ENCODE assay signal across 16 mouse cellular contexts in genomic region chr8:78814743-78815142, GRCm38 (mm10).
"Had no signal": no experiment of that assay in that cellular context is flagged by ENCODE, and none has a peak within 500 bp of the region (broad histone marks: within the 10 kb centered on the region; RNA-seq: fewer than 3 reads in every experiment).

No protein-coding gene starts in this region.

- DNase-seq: retina, postnatal 1 day; right cerebral cortex, adult 18-20 months; right cerebral cortex, postnatal 14 days; right cerebral cortex, postnatal 25 days; right cerebral cortex, postnatal 4 days; spleen, adult 18-20 months; thymus, adult 18-20 months; thymus, postnatal 14 days; thymus, postnatal 25 days; thymus, postnatal 36 days; thymus, postnatal 4 days had no signal

- H3K4me2 ChIP-seq: neural tube, embryonic 12.5 days; neural tube, embryonic 13.5 days; neural tube, embryonic 15.5 days; stomach, embryonic 15.5 days had no signal

- H3K9me3 ChIP-seq: neural tube, embryonic 12.5 days; neural tube, embryonic 13.5 days; neural tube, embryonic 15.5 days; stomach, embryonic 15.5 days had no signal

- H3K9ac ChIP-seq: neural tube, embryonic 12.5 days; neural tube, embryonic 13.5 days; neural tube, embryonic 15.5 days; stomach, embryonic 15.5 days had no signal

- H3K27me3 ChIP-seq: neural tube, embryonic 12.5 days; neural tube, embryonic 13.5 days; neural tube, embryonic 15.5 days; stomach, embryonic 15.5 days had no signal

- H3K27ac ChIP-seq: neural tube, embryonic 12.5 days; neural tube, embryonic 13.5 days; neural tube, embryonic 15.5 days; stomach, embryonic 15.5 days; stomach, postnatal 0 days had no signal

- H3K4me3 ChIP-seq: neural tube, embryonic 12.5 days; neural tube, embryonic 13.5 days; neural tube, embryonic 15.5 days; stomach, embryonic 15.5 days had no signal
